Mouse (Mus musculus): ENCODE results near the gene Serpinb6a. TPM values are rescaled to one million over a fixed set of nuclear protein-coding genes. Genes with fewer than 3 reads are reported as not detected.

Serpinb6a gene
- total RNA-seq, 2 experiments from 2014 or later, result 34.8 to 38.9 TPM

- intact Hi-C loops (cut with DNase I), result no loop called here
- DNase-seq (ENCODE audit: low spot score in 2 of 2), result no peak
Measured at GRCm38 (mm10) chr13:33934743-33935142, 67.9 kb downstream of the Serpinb6a start.

DNA sequence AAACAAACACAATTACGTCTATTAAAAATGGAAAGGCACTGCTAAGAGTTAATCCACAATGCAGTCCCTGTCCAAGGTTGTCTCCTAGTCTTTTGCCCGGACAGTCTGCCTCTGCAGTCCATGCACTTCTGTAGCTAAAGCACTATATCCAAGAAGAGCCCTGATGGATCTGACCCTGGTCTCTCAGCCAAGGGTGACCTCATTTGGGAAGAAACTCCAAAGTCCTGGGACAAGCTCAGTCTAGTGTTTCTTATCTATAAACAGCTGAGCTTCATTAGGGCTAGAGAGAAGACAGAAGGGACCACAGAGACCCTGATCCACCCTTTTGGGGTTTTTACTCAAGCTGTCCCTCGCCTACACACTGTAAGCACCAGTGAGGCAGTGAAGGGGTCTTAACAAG, 71.7 kb downstream of the Serpinb6a start:
- DNase-seq (ENCODE audit: low spot score in 2 of 2), result no peak
- intact Hi-C loops (cut with DNase I), result no loop called here

DNA sequence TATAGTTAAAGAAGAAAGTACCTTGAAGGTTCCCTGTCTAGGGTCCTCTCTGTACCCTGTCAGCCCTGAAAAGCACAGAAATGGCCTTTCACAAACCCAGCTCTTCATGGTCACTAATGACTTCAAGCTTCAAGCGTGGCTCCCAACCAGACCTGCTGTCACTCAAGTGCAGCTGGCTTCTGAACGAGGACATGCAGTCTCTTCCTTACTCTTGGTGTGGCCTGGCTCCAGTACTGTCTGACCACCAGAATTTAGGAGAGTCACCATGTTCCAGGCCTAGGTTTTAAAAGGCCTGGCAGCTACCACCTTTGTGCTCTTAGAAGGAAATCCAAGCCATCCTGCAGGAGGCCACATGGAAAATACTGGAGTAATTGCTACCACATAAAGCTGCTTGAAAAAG, 72.3 kb downstream of the Serpinb6a start:
- no peak for DNase-seq (ENCODE audit: low spot score in 2 of 2)
- intact Hi-C loops (cut with DNase I), result no loop called here

DNA sequence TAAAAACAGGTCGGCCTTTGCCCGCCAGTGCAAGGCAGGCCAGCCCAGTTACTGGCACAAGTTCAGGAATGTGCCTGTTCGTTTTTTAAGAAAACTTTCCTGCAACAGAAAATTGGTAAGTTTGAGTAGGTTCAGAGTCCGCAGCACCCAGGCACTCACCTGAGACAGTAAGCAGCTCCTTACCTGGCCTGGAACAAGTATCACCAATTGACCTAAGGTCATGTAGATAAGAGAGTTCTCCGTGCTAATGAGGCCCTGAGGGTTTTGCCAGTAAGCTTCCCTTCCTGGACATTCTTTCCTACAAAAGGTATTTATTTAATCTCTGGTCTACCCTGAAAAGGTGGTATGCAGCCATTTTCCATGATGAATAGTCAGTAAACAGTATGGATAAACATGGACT, 80.9 kb downstream of the Serpinb6a start:
- intact Hi-C loops (cut with DNase I), result no loop called here

DNA sequence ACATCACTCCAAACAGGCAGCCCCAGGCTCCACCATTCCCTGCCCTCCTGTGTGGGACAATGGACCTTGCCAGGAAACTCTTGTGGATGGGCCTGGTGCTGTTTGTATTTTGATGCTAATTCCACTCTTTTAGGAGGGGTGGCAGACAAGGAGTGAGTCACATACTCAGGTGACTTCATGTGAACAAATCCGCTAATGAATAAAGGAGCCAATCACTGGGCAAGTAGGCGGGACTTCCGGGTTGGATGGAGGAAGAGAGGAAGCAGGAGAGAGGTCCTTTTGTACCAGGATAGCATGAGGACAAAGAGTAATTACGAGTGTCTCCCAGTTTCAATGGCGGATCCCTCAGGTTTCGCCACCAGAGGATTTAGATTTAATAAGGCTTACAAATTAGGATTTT, 81.6 kb downstream of the Serpinb6a start:
- intact Hi-C loops (cut with DNase I), result no loop called here
- DNase-seq (ENCODE audit: low spot score in 2 of 2), result no peak

More for the DNA sequence above, 80.9 kb downstream of the Serpinb6a start:
- no peak for DNase-seq (ENCODE audit: low spot score in 2 of 2)

DNA sequence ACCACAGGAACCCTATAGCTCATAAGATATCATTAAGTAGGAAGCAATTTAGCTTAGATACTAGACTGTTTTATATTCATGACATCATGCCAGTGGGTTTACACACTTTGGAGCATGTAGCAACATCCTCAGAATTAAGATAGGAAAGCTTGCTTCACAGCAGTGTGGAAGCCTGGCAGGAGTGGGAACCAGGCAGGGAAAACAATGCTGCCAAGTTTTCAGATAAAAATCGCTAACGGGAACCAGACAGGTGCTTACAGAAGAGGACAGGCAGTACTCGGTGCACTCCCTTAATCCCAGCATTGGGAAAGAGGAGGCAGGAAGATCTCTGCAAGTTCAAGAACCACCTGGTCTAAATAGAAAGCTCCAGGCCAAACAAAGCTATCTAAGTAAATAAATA, 95.8 kb downstream of the Serpinb6a start:
- intact Hi-C loops (cut with DNase I), result no loop called here
- no peak for DNase-seq (ENCODE audit: low spot score in 2 of 2)

- intact Hi-C loops (cut with DNase I), result no loop called here
- no peak for DNase-seq (ENCODE audit: low spot score in 2 of 2)
Measured at GRCm38 (mm10) chr13:33905176-33905954, 97.2 kb downstream of the Serpinb6a start, which contains the start of gene Serpinb6c. Serpinb6c (minus strand) TSS chr13:33905708.

- intact Hi-C loops (cut with DNase I), result no loop called here
- DNase-seq (ENCODE audit: low spot score in 2 of 2), result no peak
Measured at GRCm38 (mm10) chr13:33903290-33903689, 99.3 kb downstream of the Serpinb6a start.

GRCm38 (mm10) chr13:33894207-33894606, 108.4 kb downstream of the Serpinb6a start:
- no peak for DNase-seq (ENCODE audit: low spot score in 2 of 2)
- intact Hi-C loops (cut with DNase I), result loop anchor here (10.0 kb wide), 1 partner anchor 1019 kb away; no protein-coding TSS in a partner anchor

Other genes starting within 250 kb of the Serpinb6a start
- not detected for gene Serpinb6e, start 159.4 kb downstream of the Serpinb6a start, total RNA-seq (2021)
- gene Serpinb6c, start 97.1 kb downstream of the Serpinb6a start, total RNA-seq (2021), result under 1 TPM; 0.47 to 0.68 TPM
- gene Nqo2, start 38.1 kb downstream of the Serpinb6a start, total RNA-seq (2021), result 1 to 10 TPM; 5.7 to 8.4 TPM
- gene Ripk1, start 431 bp downstream of the Serpinb6a start, total RNA-seq (2021), result 1 to 10 TPM; 5.6 to 5.8 TPM
- 10 to 100 TPM; 39.7 to 40.5 TPM for gene Bphl, start 34.8 kb upstream of the Serpinb6a start, total RNA-seq (2021)
- 100 to 1,000 TPM; 839 to 952 TPM for gene Tubb2a, start 75.2 kb upstream of the Serpinb6a start, total RNA-seq (2021)
- 100 to 1,000 TPM; 174 to 183 TPM for gene Tubb2b, start 127.7 kb upstream of the Serpinb6a start, total RNA-seq (2021)
- gene Psmg4, start 160.2 kb upstream of the Serpinb6a start, total RNA-seq (2021), result 10 to 100 TPM; 19.4 to 20.5 TPM

All from left cerebral cortex, postnatal 36 days (tissue).